Comparison of ENCODE assay signal across 27 mouse cellular contexts in genomic region chr5:76772831-76773230, GRCm38 (mm10).
"Had no signal": no experiment of that assay in that cellular context is flagged by ENCODE, and none has a peak within 500 bp of the region (broad histone marks: within the 10 kb centered on the region; RNA-seq: fewer than 3 reads in every experiment).

No protein-coding gene starts in this region.

- ATAC-seq: forebrain, embryonic 13.5 days; forebrain, embryonic 14.5 days; forebrain, embryonic 15.5 days; forebrain, embryonic 16.5 days; forebrain, postnatal 0 days had no signal

- H3K9ac ChIP-seq: embryonic facial prominence, embryonic 12.5 days; embryonic facial prominence, embryonic 13.5 days; embryonic facial prominence, embryonic 15.5 days; forebrain, embryonic 12.5 days; forebrain, embryonic 13.5 days; forebrain, embryonic 15.5 days; forebrain, postnatal 0 days had no signal

- DNase-seq: cerebellum, adult 18-20 months; cerebellum, adult 2 months; cerebellum, adult 8-10 months; cerebellum, adult 9-10 months; cerebellum, adult 9-11 months; cerebellum, postnatal 14 days; cerebellum, postnatal 25 days; cerebellum, postnatal 36 days; embryo, embryonic 11 days; forebrain, postnatal 0 days; gastrocnemius, adult 2 months; gastrocnemius, postnatal 10 days; gastrocnemius, postnatal 14 days; gastrocnemius, postnatal 25 days; gastrocnemius, postnatal 36 days; heart, adult 18-20 months had no signal

- H3K9me3 ChIP-seq: embryonic facial prominence, embryonic 10.5 days; embryonic facial prominence, embryonic 12.5 days; embryonic facial prominence, embryonic 13.5 days; embryonic facial prominence, embryonic 15.5 days; forebrain, embryonic 10.5 days; forebrain, embryonic 12.5 days; forebrain, embryonic 13.5 days; forebrain, embryonic 15.5 days had no signal

- H3K4me2 ChIP-seq: embryonic facial prominence, embryonic 12.5 days; embryonic facial prominence, embryonic 13.5 days; embryonic facial prominence, embryonic 15.5 days; forebrain, embryonic 12.5 days; forebrain, embryonic 13.5 days; forebrain, embryonic 15.5 days had no signal

- H3K27ac ChIP-seq: embryonic facial prominence, embryonic 10.5 days; embryonic facial prominence, embryonic 12.5 days; embryonic facial prominence, embryonic 13.5 days; embryonic facial prominence, embryonic 15.5 days; forebrain, embryonic 10.5 days; forebrain, embryonic 12.5 days; forebrain, embryonic 13.5 days; forebrain, embryonic 15.5 days; gastrocnemius, adult 2 months had no signal

- H3K27me3 ChIP-seq: embryonic facial prominence, embryonic 12.5 days; embryonic facial prominence, embryonic 13.5 days; embryonic facial prominence, embryonic 15.5 days; forebrain, embryonic 12.5 days; forebrain, embryonic 13.5 days; forebrain, embryonic 15.5 days had no signal

- H3K36me3 ChIP-seq: embryonic facial prominence, embryonic 13.5 days; embryonic facial prominence, embryonic 15.5 days had no signal

- H3K4me3 ChIP-seq: embryonic facial prominence, embryonic 10.5 days; embryonic facial prominence, embryonic 12.5 days; embryonic facial prominence, embryonic 13.5 days; embryonic facial prominence, embryonic 15.5 days; erythroblast, embryonic 14.5 days; forebrain, embryonic 10.5 days; forebrain, embryonic 12.5 days; forebrain, embryonic 13.5 days; forebrain, embryonic 15.5 days; gastrocnemius, adult 2 months had no signal

- H3K4me1 ChIP-seq: embryonic facial prominence, embryonic 12.5 days; embryonic facial prominence, embryonic 13.5 days; embryonic facial prominence, embryonic 15.5 days; forebrain, embryonic 13.5 days; forebrain, embryonic 15.5 days had no signal
